Mouse (Mus musculus) stomach, embryonic 14.5 days (tissue): ENCODE measurements around the gene Hist2h2aa1. TPM values are rescaled to one million over a fixed set of nuclear protein-coding genes. Genes with fewer than 3 reads are reported as not detected.

ENCODE experiments used
- ATAC-seq: fragments of 200-750 bp; cut with Nextera tagmentation; 2 replicates; pipeline ENCODE4 v1.8.0; 2017; ENCODE audit warnings: low read depth, moderate TSS enrichment; ENCODE audit not compliant: insufficient number of reproducible peaks, insufficient read depth, low FRiP score
- H3K27ac ChIP-seq: fragments of 300-500 bp; sonication (generic); 2 replicates; pipeline ENCODE4 v1.5.1; 2014; ENCODE audit warnings: mild to moderate bottlenecking, low read length, moderate library complexity, mixed read lengths
- H3K27me3 ChIP-seq: fragments of 300-500 bp; sonication (generic); 2 replicates; pipeline ENCODE4 v1.6.1; 2014; ENCODE audit warnings: low read length, control low read depth, mixed read lengths; ENCODE audit not compliant: control insufficient read depth, insufficient read depth
- H3K36me3 ChIP-seq: fragments of 300-500 bp; sonication (generic); 2 replicates; pipeline ENCODE4 v1.6.1; 2014; ENCODE audit warnings: mild to moderate bottlenecking, control low read depth, low read length, moderate library complexity, mixed read lengths; ENCODE audit not compliant: control insufficient read depth, insufficient read depth
- H3K4me1 ChIP-seq: fragments of 300-500 bp; sonication (generic); 2 replicates; pipeline ENCODE4 v1.6.1; 2014; ENCODE audit warnings: low read length, control low read depth, mixed read lengths; ENCODE audit not compliant: control insufficient read depth, insufficient read depth
- H3K4me2 ChIP-seq: fragments of 300-500 bp; sonication (generic); replicated peaks from 2 replicates; pipeline ENCODE4 v1.6.1; 2014; ENCODE audit warnings: low read depth, low read length, control low read depth
- H3K4me3 ChIP-seq: fragments of 300-500 bp; sonication (generic); 2 replicates; pipeline ENCODE4 v1.5.1; 2014; ENCODE audit warnings: low read depth, low read length, control low read depth
- H3K9ac ChIP-seq: fragments of 300-500 bp; sonication (generic); replicated peaks from 2 replicates; pipeline ENCODE4 v1.6.1; 2014; ENCODE audit warnings: low read depth, mild to moderate bottlenecking, control low read depth, low read length, moderate library complexity, mixed read lengths
- H3K9me3 ChIP-seq: fragments of 300-500 bp; sonication (generic); 2 replicates; pipeline ENCODE4 v1.6.1; 2016; ENCODE audit warnings: low read depth, low read length, control low read depth; ENCODE audit not compliant: control insufficient read depth
- WGBS: fragments of 180-500 bp; shearing (Covaris S2); extraction: QIAGEN DNeasy Blood & Tissue Kit; methylation state at CpG from one replicate; pipeline ENCODE4 v1.1.7; 2014; 5-methylcytosine and 5-hydroxymethylcytosine counted together
- microRNA-seq: library from miRNA; unstranded; fragments of <30 nt; microRNA quantifications from one replicate; pipeline ENCODE4, GENCODE M21; 2016
- polyA plus RNA-seq: library from polyadenylated mRNA; unstranded; fragments of >200 nt; fragmentation: Nextera tagmentation; extraction: Ambion mirVana; gene quantifications from 2 replicates; pipeline ENCODE4 v1.2.1, GENCODE M21; 2014

Hist2h2aa1 gene
- polyA plus RNA-seq, 1 experiment from 2014 or later: 17.2 TPM

GRCm38 (mm10) chr3:96293368-96293767 lies 48.1 kb downstream of the Hist2h2aa1 start:
- no peaks in the 10 kb centered on the region for H3K9me3 ChIP-seq
- no peaks in the 10 kb centered on the region for H3K36me3 ChIP-seq
- H3K4me1 ChIP-seq: no peaks in the 10 kb centered on the region
- H3K4me3 ChIP-seq: no peak overlapping the region
- H3K27me3 ChIP-seq: no peaks in the 10 kb centered on the region
- no peak overlapping the region for H3K9ac ChIP-seq
- no peak for ATAC-seq
- 48% methylated on average over 5 of the region's 5 CpGs for WGBS
- no peak overlapping the region for H3K27ac ChIP-seq
- H3K4me2 ChIP-seq: no peak overlapping the region

GRCm38 (mm10) chr3:96293787-96294186 lies 48.5 kb downstream of the Hist2h2aa1 start, which contains the start of gene Fcgr1:
Fcgr1 (minus strand) TSS chr3:96293969.
- WGBS: 70% methylated on average over 4 of the region's 4 CpGs
- no peak for ATAC-seq
- no peaks in the 10 kb centered on the region for H3K4me1 ChIP-seq
- no peak within 1 kb of the TSS for H3K9ac ChIP-seq
- H3K9me3 ChIP-seq: no peaks in the 10 kb centered on the region
- H3K27ac ChIP-seq: no peak within 1 kb of the TSS
- no peaks in the 10 kb centered on the region for H3K36me3 ChIP-seq
- no peaks in the 10 kb centered on the region for H3K27me3 ChIP-seq
- H3K4me2 ChIP-seq: no peak within 1 kb of the TSS
- H3K4me3 ChIP-seq: no peak within 1 kb of the TSS

Small RNA genes within 50 kb of the gene (microRNA-seq; reads per million reads assigned to microRNA genes)
- not detected for gene Gm44492
- not detected for gene Gm47311
- gene Gm47313: not detected

Other genes with a start within 250 kb of the Hist2h2aa1 start
- gene Plekho1, start 249.5 kb upstream of the Hist2h2aa1 start, polyA plus RNA-seq: 31.3 and 36.3 TPM in 2 replicates
- 22.5 and 26.8 TPM in 2 replicates for gene Vps45, start 187.0 kb upstream of the Hist2h2aa1 start, polyA plus RNA-seq
- gene Otud7b, start 141.0 kb upstream of the Hist2h2aa1 start, polyA plus RNA-seq: 13.9 and 16.2 TPM in 2 replicates
- 20.8 and 24.6 TPM in 2 replicates for gene Mtmr11, start 83.5 kb upstream of the Hist2h2aa1 start, polyA plus RNA-seq
- gene Sf3b4, start 73.2 kb upstream of the Hist2h2aa1 start, polyA plus RNA-seq: 161 and 166 TPM in 2 replicates
- gene Sv2a, start 64.3 kb upstream of the Hist2h2aa1 start, polyA plus RNA-seq: 5.7 and 6.5 TPM in 2 replicates
- 52.7 and 61.3 TPM in 2 replicates for gene Bola1, start 25.8 kb upstream of the Hist2h2aa1 start, polyA plus RNA-seq
- gene Hist2h2ab, start 25.6 kb upstream of the Hist2h2aa1 start, polyA plus RNA-seq: 1.6 and 2.6 TPM in 2 replicates
- 7.6 and 8.8 TPM in 2 replicates for gene Hist2h2ac, start 24.6 kb upstream of the Hist2h2aa1 start, polyA plus RNA-seq
- gene Hist2h2be, start 24.4 kb upstream of the Hist2h2aa1 start, polyA plus RNA-seq: 9.7 and 9.8 TPM in 2 replicates
- gene Hist2h3c2, start 6.4 kb upstream of the Hist2h2aa1 start, polyA plus RNA-seq: 4.9 and 6.2 TPM in 2 replicates
- 54.1 and 54.7 TPM in 2 replicates for gene Hist2h2aa2, start 5.2 kb upstream of the Hist2h2aa1 start, polyA plus RNA-seq
- gene Hist2h3c1, start 1.2 kb downstream of the Hist2h2aa1 start, polyA plus RNA-seq: 1.4 and 3.0 TPM in 2 replicates
- 9.6 and 15.0 TPM in 2 replicates for gene Hist2h4, start 17.8 kb downstream of the Hist2h2aa1 start, polyA plus RNA-seq
- 68.9 and 80.2 TPM in 2 replicates for gene Hist2h3b, start 23.2 kb downstream of the Hist2h2aa1 start, polyA plus RNA-seq
- 20.5 and 23.7 TPM in 2 replicates for gene Hist2h2bb, start 24.3 kb downstream of the Hist2h2aa1 start, polyA plus RNA-seq
- gene Fcgr1, start 48.5 kb downstream of the Hist2h2aa1 start, polyA plus RNA-seq: 3.0 and 3.8 TPM in 2 replicates
- not detected in 2 replicates for gene BC107364, start 206.8 kb downstream of the Hist2h2aa1 start, polyA plus RNA-seq